Mouse (Mus musculus): ENCODE measurements around the gene Tex35. TPM values are rescaled to one million over a fixed set of nuclear protein-coding genes. Genes with fewer than 3 reads are reported as not detected.

Tex35 gene
- polyA plus RNA-seq, 1 experiment from 2014 or later = not detected

DNA sequence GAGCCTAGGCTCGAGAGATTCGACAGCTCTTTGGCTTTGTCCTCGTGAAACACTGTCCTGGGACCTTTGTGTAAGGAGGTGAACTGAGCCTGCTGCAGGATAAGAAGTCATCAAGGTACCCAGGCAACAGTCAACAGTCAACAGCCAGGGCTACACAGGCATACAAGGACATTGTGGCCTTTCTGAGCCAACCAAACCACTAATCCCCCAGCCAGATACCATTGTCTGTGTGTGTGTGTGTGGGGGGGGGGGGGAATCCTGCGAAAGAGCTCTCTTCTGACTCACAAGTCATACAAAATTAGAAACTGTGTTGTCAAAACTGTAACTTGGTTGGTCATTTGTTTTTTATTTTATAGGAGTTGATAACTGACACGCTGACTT is 46.0 kb downstream of the Tex35 start:
- H3K27ac ChIP-seq (ENCODE audit: low read depth, low read length) = no peak overlapping the region

DNA sequence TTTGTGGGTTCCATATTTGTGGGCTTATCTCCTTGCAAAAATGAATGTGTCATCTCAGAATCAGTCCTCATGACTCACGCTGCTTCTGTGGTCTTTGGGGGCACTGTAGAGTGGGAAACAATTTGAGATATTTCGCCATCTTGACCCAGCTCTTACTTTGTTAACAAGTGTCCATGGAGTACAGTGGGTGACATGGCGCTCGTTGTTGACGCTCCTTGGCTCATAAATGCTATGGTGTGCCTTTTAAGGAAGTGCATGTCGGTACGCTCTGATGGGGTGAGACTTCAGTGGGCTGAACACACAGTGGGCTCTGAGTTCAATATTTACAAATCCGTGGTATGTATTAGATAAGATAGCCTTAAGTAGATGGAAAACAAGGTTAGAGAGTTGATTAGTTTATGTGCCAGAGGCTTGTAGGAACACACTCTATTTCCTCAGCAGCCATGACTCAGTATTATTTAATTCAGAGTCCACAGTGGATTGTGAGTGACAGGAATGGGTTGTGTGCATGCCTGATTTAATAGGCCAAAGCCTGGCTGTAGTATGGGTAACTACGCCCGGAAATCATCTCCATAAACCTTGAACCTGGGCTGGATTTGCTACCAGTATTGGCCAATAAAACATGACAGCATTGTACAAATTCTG is 46.6 kb downstream of the Tex35 start:
- H3K4me2 ChIP-seq = no peak overlapping the region
- DNase-seq (ENCODE audit: low spot score) = no peak
- H3K9me3 ChIP-seq (ENCODE audit: control insufficient read depth, low read length) = no peaks in the 10 kb centered on the region
- 72% methylated on average over 10 of the region's 10 CpGs for WGBS
- ATAC-seq (replicated peaks; ENCODE audit: low FRiP score) = no peak
- H3K36me3 ChIP-seq (ENCODE audit: control insufficient read depth, insufficient read depth, low read length) = no peaks in the 10 kb centered on the region
- H3K27ac ChIP-seq (ENCODE audit: low read depth, low read length) = no peak overlapping the region
- no peak overlapping the region for H3K9ac ChIP-seq (ENCODE audit: low read depth, low read length)
- no peaks in the 10 kb centered on the region for H3K27me3 ChIP-seq (replicated peaks; ENCODE audit: control insufficient read depth, insufficient read depth, low read length)
- no peak overlapping the region for H3K4me3 ChIP-seq (ENCODE audit: low read depth, low read length)
- H3K4me1 ChIP-seq (replicated peaks; ENCODE audit: control insufficient read depth, insufficient read depth, low read length) = 0 out of 2 replicates have a peak, but pooled peaks cover 5% of the 10 kb centered on the region

More for the DNA sequence above, 46.0 kb downstream of the Tex35 start:
- Histone ChIP-seq H3K4me2 (no peak overlapping the region), H3K9me3 (ENCODE audit: control insufficient read depth, low read length) (no peaks in the 10 kb centered on the region), H3K36me3 (ENCODE audit: control insufficient read depth, insufficient read depth, low read length) (no peaks in the 10 kb centered on the region), H3K4me3 (ENCODE audit: low read depth, low read length) (no peak overlapping the region), H3K4me1 (replicated peaks; ENCODE audit: control insufficient read depth, insufficient read depth, low read length) (0 out of 2 replicates have a peak, but pooled peaks cover 4% of the 10 kb centered on the region), H3K27me3 (replicated peaks; ENCODE audit: control insufficient read depth, insufficient read depth, low read length) (no peaks in the 10 kb centered on the region), H3K9ac (ENCODE audit: low read depth, low read length) (no peak overlapping the region)
- DNase-seq (ENCODE audit: low spot score) = no peak
- no peak for ATAC-seq (replicated peaks; ENCODE audit: low FRiP score)
- WGBS = 73% methylated on average over 5 of the region's 5 CpGs

DNA sequence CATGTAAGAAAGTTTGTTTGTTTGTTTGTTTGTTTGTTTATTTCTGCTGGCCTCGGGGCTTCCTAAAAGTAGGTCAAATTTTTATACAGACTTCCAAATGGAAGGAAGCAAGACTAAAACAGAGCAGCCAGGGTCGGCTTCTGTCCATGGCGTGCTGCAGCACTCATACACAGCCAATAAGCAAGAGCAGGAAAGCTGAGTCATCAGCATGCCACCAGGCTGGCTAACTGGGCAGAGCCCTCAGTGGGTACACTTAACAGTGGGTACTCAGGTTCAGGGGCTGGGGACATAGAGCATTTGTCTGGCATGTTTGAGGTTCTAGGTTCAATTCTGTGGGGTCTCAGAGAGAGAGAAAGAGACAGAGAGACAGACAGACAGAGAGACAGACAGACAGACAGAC is 47.3 kb downstream of the Tex35 start:
- H3K4me3 ChIP-seq (ENCODE audit: low read depth, low read length) = no peak overlapping the region
- no peaks in the 10 kb centered on the region for H3K36me3 ChIP-seq (ENCODE audit: control insufficient read depth, insufficient read depth, low read length)
- no peak for ATAC-seq (replicated peaks; ENCODE audit: low FRiP score)
- H3K27me3 ChIP-seq (replicated peaks; ENCODE audit: control insufficient read depth, insufficient read depth, low read length) = no peaks in the 10 kb centered on the region
- no peak overlapping the region for H3K4me2 ChIP-seq
- H3K9ac ChIP-seq (ENCODE audit: low read depth, low read length) = no peak overlapping the region
- no peak overlapping the region for H3K27ac ChIP-seq (ENCODE audit: low read depth, low read length)
- WGBS = 79% methylated on average over 3 of the region's 3 CpGs
- H3K4me1 ChIP-seq (replicated peaks; ENCODE audit: control insufficient read depth, insufficient read depth, low read length) = 0 out of 2 replicates have a peak, but pooled peaks cover 10% of the 10 kb centered on the region
- H3K9me3 ChIP-seq (ENCODE audit: control insufficient read depth, low read length) = no peaks in the 10 kb centered on the region
- no peak for DNase-seq (ENCODE audit: low spot score)

DNA sequence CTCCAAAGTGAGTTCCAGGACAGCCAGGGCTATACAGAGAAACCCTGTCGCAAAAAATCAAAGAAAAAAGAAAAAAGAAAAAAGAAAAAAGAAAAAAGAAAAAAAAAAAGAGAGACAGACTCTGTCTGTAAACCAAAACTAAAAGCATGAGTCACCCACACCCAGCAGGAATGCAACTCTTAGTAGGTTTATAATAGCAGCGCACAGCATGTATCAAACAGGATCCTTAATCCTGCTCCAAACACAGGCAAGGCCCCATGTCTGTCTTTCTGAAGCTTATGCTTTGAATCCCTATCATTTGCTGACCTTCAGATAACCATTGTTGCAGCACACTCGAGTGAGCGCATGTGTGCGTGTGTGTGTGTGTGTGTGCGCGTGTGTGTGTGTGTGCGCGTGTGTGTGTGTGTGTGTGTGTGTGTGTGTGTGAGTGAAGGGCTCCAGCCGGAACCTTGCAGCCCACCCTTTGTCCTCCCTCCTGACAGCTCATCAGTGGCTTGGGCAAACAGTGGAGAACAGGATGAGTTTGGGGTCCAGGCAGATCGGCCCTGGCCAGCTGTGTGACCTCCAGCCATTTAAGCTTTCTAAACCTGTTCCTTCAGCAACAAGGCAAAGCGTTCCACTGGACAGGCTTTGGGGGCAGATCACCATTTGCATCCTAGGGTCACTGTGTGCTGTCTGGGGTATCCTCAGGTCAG is 47.9 kb downstream of the Tex35 start:
- Histone ChIP-seq H3K9me3 (ENCODE audit: control insufficient read depth, low read length) (no peaks in the 10 kb centered on the region), H3K4me3 (ENCODE audit: low read depth, low read length) (no peak overlapping the region), H3K27me3 (replicated peaks; ENCODE audit: control insufficient read depth, insufficient read depth, low read length) (no peaks in the 10 kb centered on the region), H3K9ac (ENCODE audit: low read depth, low read length) (no peak overlapping the region), H3K27ac (ENCODE audit: low read depth, low read length) (no peak overlapping the region), H3K4me2 (no peak overlapping the region), H3K36me3 (ENCODE audit: control insufficient read depth, insufficient read depth, low read length) (no peaks in the 10 kb centered on the region), H3K4me1 (replicated peaks; ENCODE audit: control insufficient read depth, insufficient read depth, low read length) (peaks cover 15% of the 10 kb centered on the region)
- DNase-seq (ENCODE audit: low spot score) = no peak
- WGBS = 85% methylated on average over 12 of the region's 12 CpGs
- ATAC-seq (replicated peaks; ENCODE audit: low FRiP score) = no peak

DNA sequence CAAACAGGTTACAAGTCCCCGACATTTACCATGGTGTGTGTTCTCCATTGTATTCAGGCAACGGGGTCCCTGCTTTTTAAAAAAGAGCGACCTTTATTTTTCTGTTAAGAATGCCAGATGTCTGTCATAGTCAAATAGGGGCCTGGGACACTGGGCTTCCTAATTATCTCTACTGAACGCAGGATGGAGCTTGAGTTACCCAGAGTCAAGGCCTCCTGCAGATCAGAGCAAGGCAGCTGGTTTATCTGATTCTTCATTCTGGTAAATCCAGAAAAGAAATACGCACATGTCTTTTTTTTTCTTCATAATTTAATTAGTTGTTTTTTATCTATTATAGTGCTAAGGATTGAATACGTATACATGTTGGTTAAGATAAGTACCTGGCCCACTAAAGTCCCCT is 52.6 kb downstream of the Tex35 start:
- Histone ChIP-seq H3K4me3 (ENCODE audit: low read depth, low read length) (no peak overlapping the region), H3K9me3 (ENCODE audit: control insufficient read depth, low read length) (no peaks in the 10 kb centered on the region), H3K27me3 (replicated peaks; ENCODE audit: control insufficient read depth, insufficient read depth, low read length) (no peaks in the 10 kb centered on the region), H3K4me1 (replicated peaks; ENCODE audit: control insufficient read depth, insufficient read depth, low read length) (peaks cover 26% of the 10 kb centered on the region), H3K27ac (ENCODE audit: low read depth, low read length) (peak overlapping the region; percentile 69), H3K4me2 (peak overlapping the region; percentile 33), H3K9ac (ENCODE audit: low read depth, low read length) (no peak overlapping the region), H3K36me3 (ENCODE audit: control insufficient read depth, insufficient read depth, low read length) (no peaks in the 10 kb centered on the region)
- ATAC-seq (replicated peaks; ENCODE audit: low FRiP score) = peak; percentile 74; the same call in 1 of the 2 replicates
- DNase-seq (ENCODE audit: low spot score) = no peak
- whole genome bisulfite sequencing = 54% methylated on average over 6 of the region's 6 CpGs

DNA sequence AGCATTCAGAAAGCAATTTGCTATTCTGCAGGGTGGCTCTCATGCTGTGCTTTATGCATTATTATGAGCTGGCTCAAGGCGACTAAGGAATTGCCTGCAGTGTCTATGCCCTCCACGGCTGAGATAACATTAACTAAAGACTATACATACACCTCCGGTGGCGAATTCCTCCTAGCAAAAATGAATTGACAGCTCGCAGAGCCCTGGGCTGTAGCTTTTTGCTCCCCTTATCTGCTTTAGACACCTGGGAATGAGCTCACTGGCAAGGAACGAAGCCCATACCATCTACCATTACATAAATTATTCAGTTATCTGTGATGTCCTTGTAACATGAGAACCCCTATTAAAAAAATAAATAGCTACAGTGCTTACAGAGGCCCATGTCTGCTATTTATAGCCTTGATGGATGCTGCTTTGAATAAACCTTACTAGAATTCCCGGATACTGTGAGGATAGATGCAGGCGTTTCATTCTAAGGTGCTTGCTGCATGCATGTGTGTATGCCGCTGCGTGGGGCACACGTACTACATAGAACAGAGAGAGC is 53.1 kb downstream of the Tex35 start:
- 40% methylated on average over 11 of the region's 11 CpGs for WGBS
- Histone ChIP-seq H3K27ac (ENCODE audit: low read depth, low read length) (peak overlapping the region; percentile 69), H3K27me3 (replicated peaks; ENCODE audit: control insufficient read depth, insufficient read depth, low read length) (no peaks in the 10 kb centered on the region), H3K9ac (ENCODE audit: low read depth, low read length) (no peak overlapping the region), H3K36me3 (ENCODE audit: control insufficient read depth, insufficient read depth, low read length) (no peaks in the 10 kb centered on the region), H3K4me1 (replicated peaks; ENCODE audit: control insufficient read depth, insufficient read depth, low read length) (peaks cover 25% of the 10 kb centered on the region), H3K4me3 (ENCODE audit: low read depth, low read length) (no peak overlapping the region), H3K4me2 (peak overlapping the region; percentile 33), H3K9me3 (ENCODE audit: control insufficient read depth, low read length) (no peaks in the 10 kb centered on the region)
- DNase-seq (ENCODE audit: low spot score) (no peak), ATAC-seq (replicated peaks; ENCODE audit: low FRiP score) (peak; percentile 91)

DNA sequence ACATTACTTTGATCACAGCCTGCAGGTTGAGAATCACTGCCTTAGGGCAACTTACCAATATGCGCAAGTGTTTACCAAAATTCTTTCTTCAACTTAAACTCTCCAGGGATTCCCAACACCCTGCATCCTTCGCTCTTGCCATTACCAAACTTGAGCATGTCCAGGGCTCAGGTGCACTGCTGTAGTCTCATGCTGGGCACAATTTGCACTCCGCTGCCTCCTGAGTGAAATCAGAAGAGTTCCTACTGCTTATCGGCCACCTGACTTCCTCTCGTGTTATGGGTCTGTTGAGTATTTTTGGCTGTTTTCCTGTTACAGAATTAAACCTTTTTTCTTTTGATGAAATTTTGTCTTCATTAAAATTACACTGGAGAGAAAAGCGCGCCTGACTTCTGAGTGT is 53.8 kb downstream of the Tex35 start:
- Histone ChIP-seq H3K4me2 (peak overlapping the region; percentile 33), H3K27ac (ENCODE audit: low read depth, low read length) (peak overlapping the region; percentile 69; the same call in 1 of the 2 replicates), H3K4me3 (ENCODE audit: low read depth, low read length) (no peak overlapping the region), H3K36me3 (ENCODE audit: control insufficient read depth, insufficient read depth, low read length) (no peaks in the 10 kb centered on the region), H3K27me3 (replicated peaks; ENCODE audit: control insufficient read depth, insufficient read depth, low read length) (no peaks in the 10 kb centered on the region), H3K4me1 (replicated peaks; ENCODE audit: control insufficient read depth, insufficient read depth, low read length) (peaks cover 25% of the 10 kb centered on the region), H3K9me3 (ENCODE audit: control insufficient read depth, low read length) (no peaks in the 10 kb centered on the region), H3K9ac (ENCODE audit: low read depth, low read length) (no peak overlapping the region)
- DNase-seq (ENCODE audit: low spot score) (no peak), ATAC-seq (replicated peaks; ENCODE audit: low FRiP score) (no peak)
- WGBS = 73% methylated on average over 7 of the region's 7 CpGs

DNA sequence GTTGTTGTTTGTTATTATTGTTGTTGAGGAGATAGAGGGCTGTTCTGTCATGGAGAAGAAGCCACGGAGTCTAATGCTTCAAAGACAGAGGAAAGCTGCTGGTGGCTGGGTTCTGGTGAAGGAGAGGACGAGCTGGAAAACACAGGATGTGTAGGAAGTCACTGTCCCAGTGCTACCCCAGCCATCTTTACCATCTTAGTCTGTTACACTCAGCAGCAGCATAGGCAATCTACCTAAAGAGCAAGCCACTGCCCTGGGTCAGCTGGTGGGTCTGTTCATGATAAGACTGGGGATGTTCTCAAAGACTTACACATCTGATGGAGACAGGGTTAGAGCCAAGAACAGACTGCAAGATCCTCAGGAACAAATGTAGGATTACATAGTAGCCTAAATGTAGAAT is 58.6 kb downstream of the Tex35 start:
- H3K4me1 ChIP-seq (replicated peaks; ENCODE audit: control insufficient read depth, insufficient read depth, low read length) = peaks cover 12% of the 10 kb centered on the region; the same call in 1 of the 2 replicates
- no peaks in the 10 kb centered on the region for H3K27me3 ChIP-seq (replicated peaks; ENCODE audit: control insufficient read depth, insufficient read depth, low read length)
- H3K27ac ChIP-seq (ENCODE audit: low read depth, low read length) = no peak overlapping the region
- H3K9ac ChIP-seq (ENCODE audit: low read depth, low read length) = no peak overlapping the region
- WGBS = 70% methylated on average over 2 of the region's 2 CpGs
- H3K9me3 ChIP-seq (ENCODE audit: control insufficient read depth, low read length) = no peaks in the 10 kb centered on the region
- DNase-seq (ENCODE audit: low spot score) (no peak), ATAC-seq (replicated peaks; ENCODE audit: low FRiP score) (no peak)
- H3K4me3 ChIP-seq (ENCODE audit: low read depth, low read length) = no peak overlapping the region
- no peak overlapping the region for H3K4me2 ChIP-seq
- H3K36me3 ChIP-seq (ENCODE audit: control insufficient read depth, insufficient read depth, low read length) = no peaks in the 10 kb centered on the region
